Mouse (Mus musculus): ENCODE results near the gene Inpp4b. TPM values are rescaled to one million over a fixed set of nuclear protein-coding genes. Genes with fewer than 3 reads are reported as not detected.
A peak's percentile ranks its signal among the peaks of the same experiment; 100 is the strongest.

Inpp4b gene
- total RNA-seq, 4 experiments from 2014 or later, result 10.6 to 13.5 (median 11.5) TPM

- no peak for DNase-seq (ENCODE audit: low spot score in 2 of 2)
Observed at GRCm38 (mm10) chr8:81826406-81826805, 484.1 kb downstream of the Inpp4b start.

- DNase-seq (ENCODE audit: low spot score in 2 of 2), result no peak
Observed at GRCm38 (mm10) chr8:81827306-81827913, 485.1 kb downstream of the Inpp4b start.

GRCm38 (mm10) chr8:81831430-81831829 lies 489.1 kb downstream of the Inpp4b start:
- no peak for DNase-seq (ENCODE audit: low spot score in 2 of 2)

GRCm38 (mm10) chr8:81833852-81834251 lies 491.5 kb downstream of the Inpp4b start:
- no peak for DNase-seq (ENCODE audit: low spot score in 2 of 2)

GRCm38 (mm10) chr8:81840512-81840911 lies 498.2 kb downstream of the Inpp4b start:
- no peak for DNase-seq (ENCODE audit: low spot score in 2 of 2)

- DNase-seq (ENCODE audit: low spot score in 2 of 2), result no peak
Observed at GRCm38 (mm10) chr8:81844104-81844982, 502.0 kb downstream of the Inpp4b start.

- no peak for DNase-seq (ENCODE audit: low spot score in 2 of 2)
Observed at GRCm38 (mm10) chr8:81847929-81848328, 505.6 kb downstream of the Inpp4b start.

- no peak for DNase-seq (ENCODE audit: low spot score in 2 of 2)
Observed at GRCm38 (mm10) chr8:81849976-81850375, 507.6 kb downstream of the Inpp4b start.

GRCm38 (mm10) chr8:81853184-81853583 lies 510.8 kb downstream of the Inpp4b start:
- DNase-seq (ENCODE audit: low spot score in 2 of 2), result no peak

GRCm38 (mm10) chr8:81854543-81854942 lies 512.2 kb downstream of the Inpp4b start:
- no peak for DNase-seq (ENCODE audit: low spot score in 2 of 2)

GRCm38 (mm10) chr8:81855009-81855408 lies 512.7 kb downstream of the Inpp4b start:
- DNase-seq (ENCODE audit: low spot score in 2 of 2), result no peak

- no peak for DNase-seq (ENCODE audit: low spot score in 2 of 2)
Observed at GRCm38 (mm10) chr8:81856120-81856519, 513.8 kb downstream of the Inpp4b start.

- DNase-seq (ENCODE audit: low spot score in 2 of 2), result no peak
Observed at GRCm38 (mm10) chr8:81856608-81857007, 514.3 kb downstream of the Inpp4b start.

GRCm38 (mm10) chr8:81858393-81858792 lies 516.0 kb downstream of the Inpp4b start:
- DNase-seq (ENCODE audit: low spot score in 2 of 2), result no peak

GRCm38 (mm10) chr8:81859805-81860204 lies 517.4 kb downstream of the Inpp4b start:
- no peak for DNase-seq (ENCODE audit: low spot score in 2 of 2)

GRCm38 (mm10) chr8:81861311-81861710 lies 519.0 kb downstream of the Inpp4b start:
- no peak for DNase-seq (ENCODE audit: low spot score in 2 of 2)

GRCm38 (mm10) chr8:81862738-81863137 lies 520.4 kb downstream of the Inpp4b start:
- no peak for DNase-seq (ENCODE audit: low spot score in 2 of 2)

GRCm38 (mm10) chr8:81864318-81864717 lies 522.0 kb downstream of the Inpp4b start:
- no peak for DNase-seq (ENCODE audit: low spot score in 2 of 2)

GRCm38 (mm10) chr8:81865664-81866063 lies 523.3 kb downstream of the Inpp4b start:
- no peak for DNase-seq (ENCODE audit: low spot score in 2 of 2)

- DNase-seq (ENCODE audit: low spot score in 2 of 2), result peak in 1 of 2 experiments; percentile 9
Observed at GRCm38 (mm10) chr8:81867020-81867419, 524.7 kb downstream of the Inpp4b start.

GRCm38 (mm10) chr8:81870466-81870865 lies 528.1 kb downstream of the Inpp4b start:
- no peak for DNase-seq (ENCODE audit: low spot score in 2 of 2)

GRCm38 (mm10) chr8:81880071-81880470 lies 537.7 kb downstream of the Inpp4b start:
- DNase-seq (ENCODE audit: low spot score in 2 of 2), result no peak

GRCm38 (mm10) chr8:81884195-81884594 lies 541.8 kb downstream of the Inpp4b start:
- DNase-seq (ENCODE audit: low spot score in 2 of 2), result no peak
